Mouse (Mus musculus) embryo, embryonic 10.5 days (tissue): ENCODE measurements at regions not wholly inside any gene's neighbourhood (a gene's known extent, or its start where the extent isn't known, plus 50 kb on each side); places are given as distances from the start of the nearest gene placed in this dataset.

Experiments used
- DNase-seq: peaks from one replicate; pipeline ENCODE4 v3.0.0-alpha.2; 2015; ENCODE audit warnings: low spot score

DNA sequence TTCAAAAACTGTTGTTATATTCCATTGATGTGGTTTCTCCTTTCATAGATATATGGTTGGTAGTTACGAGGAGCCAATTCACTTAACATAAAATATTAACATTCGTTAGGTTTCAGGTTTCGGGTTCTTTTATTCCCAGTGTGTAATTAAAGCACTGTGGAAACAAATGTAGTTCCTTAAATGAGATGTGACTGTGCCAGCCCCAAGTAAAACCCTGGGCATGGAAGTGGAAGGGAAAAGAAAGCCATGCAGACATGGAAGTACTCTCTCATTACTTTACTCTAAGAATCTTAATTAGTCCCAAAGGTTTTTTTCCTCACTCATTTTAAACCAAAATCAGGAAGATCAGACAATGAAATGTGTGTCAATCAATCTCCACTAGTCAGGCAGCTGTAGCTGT, 784.9 kb upstream of the Apob start:
- DNase-seq: no peak

DNA sequence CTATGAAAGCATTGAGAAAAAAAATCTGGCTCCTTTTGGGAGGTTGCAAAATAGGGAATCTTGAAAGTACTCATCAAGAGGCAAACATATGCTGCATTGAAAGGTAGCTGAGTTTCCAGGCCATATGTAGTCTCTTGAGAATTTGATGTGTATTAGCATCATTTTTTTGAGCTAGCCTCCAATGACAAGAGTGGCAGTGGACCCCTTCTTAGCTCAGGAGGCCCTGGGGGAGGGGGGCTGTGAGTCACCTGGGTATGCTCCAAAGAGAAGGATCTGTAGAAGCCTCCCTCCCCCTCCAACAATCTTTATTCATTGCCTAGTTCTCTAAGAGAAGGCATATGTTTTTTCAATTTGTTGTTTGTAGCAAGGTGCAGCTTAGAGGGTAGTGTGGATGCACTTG, 779.4 kb upstream of the Apob start:
- no peak for DNase-seq

- no peak for DNase-seq
These were observed 776.6 kb upstream of the Apob start for GRCm38 (mm10) chr12:7200879-7201278.

GRCm38 (mm10) chr12:7215686-7216085, 761.8 kb upstream of the Apob start:
- DNase-seq: no peak

DNA sequence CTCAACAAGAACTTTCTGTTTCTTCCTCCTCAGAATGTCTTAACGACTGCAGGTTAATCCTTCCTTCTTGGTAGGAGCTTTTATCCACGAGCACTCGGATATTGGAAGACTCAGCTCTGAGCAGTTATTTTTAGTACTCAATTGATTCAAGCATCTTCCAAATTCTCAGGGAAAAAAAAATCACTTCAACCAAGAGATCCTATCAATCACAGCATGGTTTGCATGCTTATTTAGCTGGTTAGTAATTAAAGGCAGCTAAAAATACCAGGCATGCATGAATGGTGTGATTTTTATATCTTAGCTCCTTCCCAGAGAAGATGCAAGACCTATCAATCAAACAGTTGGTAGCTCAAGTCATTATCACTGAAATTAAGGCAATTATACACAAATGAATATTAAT, 759.9 kb upstream of the Apob start:
- DNase-seq: no peak

DNA sequence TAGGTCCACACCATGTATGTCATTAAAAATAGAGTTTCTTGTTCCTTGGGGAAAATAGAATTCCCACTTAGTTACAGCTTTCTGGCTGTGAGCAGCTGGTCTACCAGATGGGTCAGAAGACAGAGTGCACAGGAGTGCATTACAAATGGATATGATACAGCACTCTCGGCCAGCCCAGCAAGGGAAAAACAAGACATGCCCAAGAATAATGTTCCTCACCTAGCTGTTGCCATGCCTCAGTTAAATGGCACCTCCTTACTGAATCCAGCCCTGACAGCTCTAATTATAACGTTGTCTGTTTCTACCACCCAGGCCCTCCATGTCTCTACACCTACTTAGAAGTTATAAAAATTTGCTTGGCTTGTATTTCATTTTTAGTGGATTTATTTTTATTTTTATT, 749.3 kb upstream of the Apob start:
- no peak for DNase-seq

- no peak for DNase-seq
These were observed 748.8 kb upstream of the Apob start for GRCm38 (mm10) chr12:7228541-7229225.

GRCm38 (mm10) chr12:7250324-7250723, 727.1 kb upstream of the Apob start:
- DNase-seq: peak; percentile 62

- DNase-seq: no peak
These were observed 706.9 kb upstream of the Apob start for GRCm38 (mm10) chr12:7270587-7270986.

GRCm38 (mm10) chr12:7284354-7285036, 693.0 kb upstream of the Apob start:
- peak; percentile 3 for DNase-seq

DNA sequence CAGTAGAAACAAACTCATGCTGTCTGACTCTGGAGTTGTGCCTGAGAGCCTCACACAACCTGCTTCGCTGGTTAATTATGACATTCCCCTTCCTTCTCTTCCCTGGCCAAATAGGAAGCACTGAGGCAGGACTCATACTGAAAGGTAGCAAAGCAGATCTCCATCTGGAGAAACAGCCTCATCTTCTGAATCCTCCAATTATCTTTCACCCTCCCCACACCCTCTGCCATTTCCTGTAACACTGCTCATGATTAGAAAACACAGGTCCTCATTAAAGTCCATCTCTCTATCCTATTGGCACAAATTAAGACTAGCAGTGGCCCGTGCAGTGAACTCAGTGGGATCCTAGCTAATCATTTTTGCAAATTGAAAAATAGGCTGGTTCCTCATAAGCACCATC, 685.9 kb upstream of the Apob start:
- DNase-seq: no peak

DNA sequence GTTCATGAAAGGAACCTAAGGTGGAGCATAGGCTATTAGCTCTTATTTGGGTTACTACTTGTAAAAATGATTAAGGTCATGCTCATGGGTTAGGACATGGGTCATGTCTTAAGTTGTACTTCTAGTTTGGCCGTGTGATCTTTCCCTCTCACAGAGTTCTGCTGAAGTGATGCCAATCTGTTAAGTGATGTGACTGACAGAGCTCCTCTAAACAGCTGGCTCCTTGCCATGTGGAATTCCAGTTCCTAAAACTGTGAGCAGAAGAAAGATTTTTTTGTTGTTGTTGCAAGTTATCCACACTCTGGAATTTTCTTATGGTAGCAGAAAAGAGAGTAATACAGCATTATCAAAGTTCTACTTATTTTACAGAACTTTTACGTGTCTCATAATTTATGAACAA, 680.4 kb upstream of the Apob start:
- no peak for DNase-seq

GRCm38 (mm10) chr12:7321453-7321852, 656.0 kb upstream of the Apob start:
- no peak for DNase-seq

DNA sequence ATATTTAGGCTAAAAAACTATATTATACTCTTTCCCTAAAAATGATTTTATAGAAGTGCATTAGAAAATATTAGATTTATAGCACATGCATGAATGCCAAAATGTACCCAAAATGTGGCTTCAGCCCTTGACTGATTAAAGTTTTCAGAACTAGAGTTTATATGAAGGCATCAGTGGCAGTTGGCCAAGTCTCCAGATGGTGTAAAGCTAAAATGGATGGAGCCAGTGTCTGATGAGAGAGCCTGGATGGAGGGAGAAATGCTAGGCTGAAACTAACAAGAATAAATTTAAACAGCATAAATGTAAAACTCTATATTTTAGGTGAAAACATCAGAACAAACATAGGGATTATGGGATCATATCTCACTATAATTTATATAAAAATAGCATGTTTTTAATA, 648.8 kb upstream of the Apob start:
- no peak for DNase-seq
